Mouse (Mus musculus): ENCODE measurements around the gene Esr1.
A peak's percentile ranks its signal among the peaks of the same experiment; 100 is the strongest.

Gene Esr1

GRCm38 (mm10) chr10:4971586-4971985, 360.2 kb downstream of the Esr1 start:
- no peak for DNase-seq (ENCODE audit: extremely low read depth, insufficient read length, low spot score)

GRCm38 (mm10) chr10:4972026-4972425, 360.6 kb downstream of the Esr1 start:
- no peak for DNase-seq (ENCODE audit: extremely low read depth, insufficient read length, low spot score)

- DNase-seq (ENCODE audit: extremely low read depth, insufficient read length, low spot score), result no peak
Observed at GRCm38 (mm10) chr10:4974246-4974645, 362.9 kb downstream of the Esr1 start.

GRCm38 (mm10) chr10:4976557-4976956, 365.2 kb downstream of the Esr1 start:
- DNase-seq (ENCODE audit: extremely low read depth, insufficient read length, low spot score), result no peak

- no peak for DNase-seq (ENCODE audit: extremely low read depth, insufficient read length, low spot score)
Observed at GRCm38 (mm10) chr10:4977374-4977773, 366.0 kb downstream of the Esr1 start.

GRCm38 (mm10) chr10:4983919-4984318, 372.5 kb downstream of the Esr1 start:
- peak; percentile 13 for DNase-seq (ENCODE audit: extremely low read depth, insufficient read length, low spot score)

- DNase-seq (ENCODE audit: extremely low read depth, insufficient read length, low spot score), result no peak
Observed at GRCm38 (mm10) chr10:4993802-4994201, 382.4 kb downstream of the Esr1 start.

GRCm38 (mm10) chr10:4996592-4996991, 385.2 kb downstream of the Esr1 start:
- no peak for DNase-seq (ENCODE audit: extremely low read depth, insufficient read length, low spot score)

- DNase-seq (ENCODE audit: extremely low read depth, insufficient read length, low spot score), result no peak
Observed at GRCm38 (mm10) chr10:5008795-5009366, 397.5 kb downstream of the Esr1 start.

- no peak for DNase-seq (ENCODE audit: extremely low read depth, insufficient read length, low spot score)
Observed at GRCm38 (mm10) chr10:5012004-5012403, 400.6 kb downstream of the Esr1 start.

- no peak for DNase-seq (ENCODE audit: extremely low read depth, insufficient read length, low spot score)
Observed at GRCm38 (mm10) chr10:5014976-5015375, 403.6 kb downstream of the Esr1 start.

GRCm38 (mm10) chr10:5017148-5017547, 405.8 kb downstream of the Esr1 start:
- DNase-seq (ENCODE audit: extremely low read depth, insufficient read length, low spot score), result no peak

- DNase-seq (ENCODE audit: extremely low read depth, insufficient read length, low spot score), result no peak
Observed at GRCm38 (mm10) chr10:5025906-5026305, 414.5 kb downstream of the Esr1 start.

- no peak for DNase-seq (ENCODE audit: extremely low read depth, insufficient read length, low spot score)
Observed at GRCm38 (mm10) chr10:5027208-5027607, 415.8 kb downstream of the Esr1 start.

GRCm38 (mm10) chr10:5028301-5028700, 416.9 kb downstream of the Esr1 start:
- DNase-seq (ENCODE audit: extremely low read depth, insufficient read length, low spot score), result no peak

GRCm38 (mm10) chr10:5029161-5029560, 417.8 kb downstream of the Esr1 start:
- no peak for DNase-seq (ENCODE audit: extremely low read depth, insufficient read length, low spot score)

- no peak for DNase-seq (ENCODE audit: extremely low read depth, insufficient read length, low spot score)
Observed at GRCm38 (mm10) chr10:5029883-5030282, 418.5 kb downstream of the Esr1 start.

- no peak for DNase-seq (ENCODE audit: extremely low read depth, insufficient read length, low spot score)
Observed at GRCm38 (mm10) chr10:5032192-5033048, 421.0 kb downstream of the Esr1 start.

- no peak for DNase-seq (ENCODE audit: extremely low read depth, insufficient read length, low spot score)
Observed at GRCm38 (mm10) chr10:5041254-5041653, 429.9 kb downstream of the Esr1 start.

- DNase-seq (ENCODE audit: extremely low read depth, insufficient read length, low spot score), result no peak
Observed at GRCm38 (mm10) chr10:5044481-5044880, 433.1 kb downstream of the Esr1 start.

GRCm38 (mm10) chr10:5045213-5045612, 433.8 kb downstream of the Esr1 start:
- DNase-seq (ENCODE audit: extremely low read depth, insufficient read length, low spot score), result no peak

- DNase-seq (ENCODE audit: extremely low read depth, insufficient read length, low spot score), result no peak
Observed at GRCm38 (mm10) chr10:5045671-5046070, 434.3 kb downstream of the Esr1 start.
